9 mouse cellular contexts compared by ENCODE assay signal in the genomic region with DNA sequence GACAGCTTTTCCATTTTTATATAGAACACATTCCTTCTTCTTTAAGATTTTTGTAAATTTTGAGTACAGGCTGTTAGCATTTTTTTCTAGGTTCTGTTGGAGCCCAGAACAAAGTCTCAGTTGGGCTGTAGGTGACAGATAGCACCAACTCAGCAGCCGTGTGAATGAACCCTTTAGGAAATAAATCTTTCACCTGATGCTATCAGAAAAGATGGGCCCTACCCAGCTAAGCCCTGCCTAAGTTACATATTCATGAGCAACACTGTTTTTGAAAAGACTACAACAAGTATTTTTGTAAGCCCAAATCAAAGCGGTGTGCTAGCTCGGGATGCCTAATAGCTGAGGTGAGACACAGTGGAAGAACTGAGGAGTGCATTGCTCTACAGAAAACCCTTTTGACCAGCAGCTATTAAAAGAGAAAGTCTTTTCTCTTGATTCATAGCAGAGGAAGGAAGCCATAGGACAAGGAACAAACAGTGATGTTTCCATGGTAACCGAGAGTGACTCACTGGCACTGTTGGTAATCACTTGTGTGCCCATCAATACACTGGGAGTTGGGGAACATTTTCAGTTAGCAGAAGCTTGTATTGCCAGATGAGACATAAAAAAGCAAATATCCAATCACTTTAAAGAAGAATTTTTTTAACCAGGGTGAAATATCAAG.
DNase-seq lines count a peak whose midpoint lies in the region; ATAC-seq and TF ChIP-seq lines count a peak whose summit lies in the region.
"Had no signal": no experiment of that assay in that cellular context is flagged by ENCODE, and none has a peak within 500 bp of the region (broad histone marks: within the 10 kb centered on the region; RNA-seq: fewer than 3 reads in every experiment).

No protein-coding gene starts in this region.

- no peaks in the 10 kb centered on the region; the same call in 1 of the 2 replicates for H3K4me1 ChIP-seq in kidney, adult 2 months (ENCODE audit: control insufficient read depth, insufficient read depth, low read length)
- H3K4me1 ChIP-seq in forebrain, embryonic 13.5 days, result peaks cover 12% of the 10 kb centered on the region
- H3K4me1 ChIP-seq: liver, embryonic 15.5 days had no signal

- DNase-seq in kidney, adult 2 months, result no peak
- no peak for DNase-seq in kidney, postnatal 25 days
- DNase-seq in Muller cell, postnatal 12 days (ENCODE audit: inconsistent ontology term), result peak; percentile 89
- no peak for DNase-seq in thymus, postnatal 25 days
- DNase-seq in ovary, postnatal 36 days (ENCODE audit: low spot score), result no peak
- no peak for DNase-seq in retina, embryonic 14.5 days (ENCODE audit: low spot score)

- no peak for TF ChIP-seq CTCF in kidney, adult 2 months (conservative IDR thresholded peaks at IDR 0.05; ENCODE audit: insufficient read depth, insufficient read length, low read depth, low read length)

- H3K9ac ChIP-seq in forebrain, embryonic 13.5 days, result no peak overlapping the region
- H3K9ac ChIP-seq: liver, embryonic 15.5 days had no signal

- H3K4me2 ChIP-seq in forebrain, embryonic 13.5 days, result no peak overlapping the region
- H3K4me2 ChIP-seq: liver, embryonic 15.5 days had no signal

- no peaks in the 10 kb centered on the region for H3K36me3 ChIP-seq in kidney, adult 2 months (ENCODE audit: control insufficient read depth, insufficient read depth, low read length)
- H3K36me3 ChIP-seq in forebrain, embryonic 13.5 days (ENCODE audit: poor library complexity, severe bottlenecking), result no peaks in the 10 kb centered on the region
- H3K36me3 ChIP-seq: liver, embryonic 15.5 days had no signal

- no peaks in the 10 kb centered on the region for H3K27me3 ChIP-seq in kidney, adult 2 months (replicated peaks; ENCODE audit: control insufficient read depth, insufficient read depth, low read length)
- H3K27me3 ChIP-seq in forebrain, embryonic 13.5 days, result no peaks in the 10 kb centered on the region
- H3K27me3 ChIP-seq: liver, embryonic 15.5 days had no signal

- no peaks in the 10 kb centered on the region for H3K9me3 ChIP-seq in forebrain, embryonic 13.5 days (replicated peaks)
- H3K9me3 ChIP-seq: liver, embryonic 15.5 days had no signal

- no peak for TF ChIP-seq POLR2A in kidney, adult 2 months (IDR thresholded peaks at IDR 0.05; ENCODE audit: low read depth, low read length)

- no peak overlapping the region for H3K4me3 ChIP-seq in kidney, adult 2 months (ENCODE audit: insufficient read depth, low read depth, low read length)
- no peak overlapping the region for H3K4me3 ChIP-seq in forebrain, embryonic 13.5 days
- H3K4me3 ChIP-seq: liver, embryonic 15.5 days had no signal

- peak; percentile 78 for ATAC-seq in forebrain, embryonic 13.5 days
- peak; percentile 77 for ATAC-seq in megakaryocyte progenitor cell, adult 5-6 weeks (replicated peaks; ENCODE audit: poor library complexity)

- 73% methylated on average over 4 of the region's 4 CpGs for WGBS in kidney, adult 2 months
- 35% methylated on average over 4 of the region's 4 CpGs for WGBS in forebrain, embryonic 13.5 days

- peak overlapping the region; percentile 46; the same call in 1 of the 2 replicates for H3K27ac ChIP-seq in kidney, adult 2 months (ENCODE audit: insufficient read depth, low read depth, low read length)
- no peak overlapping the region for H3K27ac ChIP-seq in forebrain, embryonic 13.5 days
- H3K27ac ChIP-seq: liver, embryonic 15.5 days had no signal
